Comparison of ENCODE assay signal across 31 mouse cellular contexts in the genomic region with DNA sequence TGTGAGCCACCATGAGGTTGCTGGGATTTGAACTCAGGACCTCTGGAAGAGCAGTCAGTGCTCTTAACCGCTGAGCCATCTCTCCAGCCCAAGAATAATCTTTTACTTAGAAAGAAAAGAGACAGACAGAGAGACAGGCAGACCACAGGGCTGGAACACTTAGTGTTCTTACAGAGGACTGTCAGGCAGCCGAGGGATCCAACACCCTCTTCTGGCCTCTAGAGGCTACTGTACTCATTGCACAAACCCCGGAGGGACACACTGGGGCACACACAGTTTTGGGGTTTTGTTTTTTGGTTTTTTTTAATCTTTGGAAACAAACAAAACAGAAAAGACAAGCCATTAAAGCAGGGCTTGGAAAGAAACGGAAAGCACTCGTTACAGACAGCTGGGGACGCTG. TPM values are rescaled to one million over a fixed set of nuclear protein-coding genes. Genes with fewer than 3 reads are reported as not detected.
A peak's percentile ranks its signal among the peaks of the same experiment; 100 is the strongest.
DNase-seq lines count a peak whose midpoint lies in the region; ATAC-seq and TF ChIP-seq lines count a peak whose summit lies in the region.
"Had no signal": no experiment of that assay in that cellular context is flagged by ENCODE, and none has a peak within 500 bp of the region (broad histone marks: within the 10 kb centered on the region; RNA-seq: fewer than 3 reads in every experiment).

No protein-coding gene starts in this region.

- no peak for TF ChIP-seq EP300 in heart, adult 2 months (IDR thresholded peaks at IDR 0.05; ENCODE audit: insufficient read depth, low read depth, low read length)

- no peaks in the 10 kb centered on the region for H3K27me3 ChIP-seq in heart, adult 2 months (ENCODE audit: control insufficient read depth, insufficient read depth, low read length)
- no peaks in the 10 kb centered on the region for H3K27me3 ChIP-seq in heart, embryonic 10.5 days (ENCODE audit: insufficient read depth, poor library complexity, severe bottlenecking)
- H3K27me3 ChIP-seq in midbrain, postnatal 0 days (ENCODE audit: insufficient read depth, low read length), result no peaks in the 10 kb centered on the region
- H3K27me3 ChIP-seq in midbrain, embryonic 11.5 days (ENCODE audit: control insufficient read depth, insufficient read depth, low read length), result no peaks in the 10 kb centered on the region
- H3K27me3 ChIP-seq: embryonic facial prominence, embryonic 13.5 days; heart, embryonic 13.5 days; kidney, embryonic 15.5 days; limb, embryonic 13.5 days; liver, embryonic 12.5 days; midbrain, embryonic 15.5 days had no signal

- H3K4me3 ChIP-seq in heart, adult 2 months, result no peak overlapping the region
- H3K4me3 ChIP-seq in heart, embryonic 10.5 days, result no peak overlapping the region
- no peak overlapping the region for H3K4me3 ChIP-seq in midbrain, postnatal 0 days (ENCODE audit: low read depth, low read length)
- no peak overlapping the region for H3K4me3 ChIP-seq in midbrain, embryonic 11.5 days (ENCODE audit: low read depth, low read length)
- H3K4me3 ChIP-seq: embryonic facial prominence, embryonic 13.5 days; forebrain, embryonic 10.5 days; heart, embryonic 13.5 days; kidney, embryonic 15.5 days; limb, embryonic 13.5 days; liver, embryonic 12.5 days; midbrain, embryonic 15.5 days had no signal

- peak; percentile 47 for TF ChIP-seq CTCF in heart, adult 2 months (IDR thresholded peaks at IDR 0.05)
- 0 out of 2 replicates have a peak, but pooled peaks have one; percentile 5 for TF ChIP-seq CTCF in midbrain, postnatal 0 days (IDR thresholded peaks at IDR 0.05)

- H3K79me2 ChIP-seq in heart, adult 2 months (replicated peaks; ENCODE audit: control insufficient read depth, insufficient read depth, low read length), result peaks cover 3% of the 10 kb centered on the region; the same call in 1 of the 2 replicates

- no peaks in the 10 kb centered on the region for H3K9me3 ChIP-seq in heart, embryonic 10.5 days
- H3K9me3 ChIP-seq in midbrain, postnatal 0 days (ENCODE audit: low read length), result no peaks in the 10 kb centered on the region
- H3K9me3 ChIP-seq in midbrain, embryonic 11.5 days (ENCODE audit: control insufficient read depth, low read length), result no peaks in the 10 kb centered on the region
- H3K9me3 ChIP-seq: embryonic facial prominence, embryonic 13.5 days; forebrain, embryonic 10.5 days; heart, embryonic 13.5 days; kidney, embryonic 15.5 days; limb, embryonic 13.5 days; liver, embryonic 12.5 days; midbrain, embryonic 15.5 days had no signal

- ATAC-seq in midbrain, postnatal 0 days (ENCODE audit: low FRiP score), result no peak
- no peak for ATAC-seq in midbrain, embryonic 11.5 days (ENCODE audit: low FRiP score)
- ATAC-seq: CD4-positive, CD25-positive, alpha-beta regulatory T cell, adult 4 months; forebrain, embryonic 16.5 days; liver, embryonic 12.5 days; midbrain, embryonic 15.5 days had no signal

- WGBS in heart, adult 2 months, result 84% methylated on average over 6 of the region's 6 CpGs
- WGBS in heart, embryonic 10.5 days, result 91% methylated on average over 6 of the region's 6 CpGs
- WGBS in midbrain, postnatal 0 days, result 88% methylated on average over 6 of the region's 6 CpGs
- WGBS in midbrain, embryonic 11.5 days, result 86% methylated on average over 6 of the region's 6 CpGs

- TF ChIP-seq POLR2A in heart, adult 2 months (IDR thresholded peaks at IDR 0.05; ENCODE audit: insufficient read depth, low read depth, low read length), result no peak

- no peak overlapping the region for H3K27ac ChIP-seq in heart, adult 2 months
- no peak overlapping the region for H3K27ac ChIP-seq in heart, embryonic 10.5 days
- no peak overlapping the region for H3K27ac ChIP-seq in midbrain, postnatal 0 days (ENCODE audit: low read depth, low read length)
- H3K27ac ChIP-seq in midbrain, embryonic 11.5 days (ENCODE audit: low read depth, low read length), result no peak overlapping the region
- H3K27ac ChIP-seq: embryonic facial prominence, embryonic 13.5 days; forebrain, embryonic 10.5 days; heart, embryonic 13.5 days; kidney, embryonic 15.5 days; limb, embryonic 13.5 days; liver, embryonic 12.5 days; midbrain, embryonic 15.5 days had no signal

- H3K4me2 ChIP-seq in midbrain, postnatal 0 days (ENCODE audit: low read depth, low read length, poor library complexity, severe bottlenecking), result no peak overlapping the region
- no peak overlapping the region for H3K4me2 ChIP-seq in midbrain, embryonic 11.5 days
- H3K4me2 ChIP-seq: embryonic facial prominence, embryonic 13.5 days; heart, embryonic 13.5 days; kidney, embryonic 15.5 days; limb, embryonic 13.5 days; liver, embryonic 12.5 days; midbrain, embryonic 15.5 days had no signal

- intact Hi-C loops in heart, adult 2 months (cut with DNase I), result loop anchor here (10.0 kb wide), 1 partner anchor 215 kb away; the partner anchor contains the start of genes Cox6a1, Gatc and Triap1

- H3K36me3 ChIP-seq in heart, adult 2 months (ENCODE audit: control insufficient read depth, insufficient read depth, low read length), result no peaks in the 10 kb centered on the region
- peaks cover 52% of the 10 kb centered on the region for H3K36me3 ChIP-seq in heart, embryonic 10.5 days
- H3K36me3 ChIP-seq in midbrain, postnatal 0 days (ENCODE audit: insufficient read depth, low read length), result peaks cover 39% of the 10 kb centered on the region
- H3K36me3 ChIP-seq in midbrain, embryonic 11.5 days (ENCODE audit: control insufficient read depth, insufficient read depth, low read length), result peaks cover 16% of the 10 kb centered on the region

- DNase-seq in heart, adult 2 months, result no peak
- DNase-seq in heart, embryonic 10.5 days (ENCODE audit: low spot score), result no peak
- DNase-seq in kidney, postnatal 10 days, result peak; percentile 5
- no peak for DNase-seq in kidney, postnatal 36 days
- DNase-seq in midbrain, postnatal 0 days (ENCODE audit: low spot score), result no peak
- DNase-seq in midbrain, embryonic 11.5 days (ENCODE audit: low spot score, missing footprints), result no peak
- DNase-seq in spleen, adult 12 weeks (ENCODE audit: low spot score), result no peak
- DNase-seq: adrenal gland, postnatal 10 days; cerebellum, adult 9-10 months; gastrocnemius, postnatal 10 days; heart, postnatal 14 days; kidney, adult 18-20 months; layer of hippocampus, adult 9-11 months; lung, adult 18-20 months; lung, postnatal 10 days; right cerebral cortex, postnatal 25 days; spleen, adult 18-20 months; thymus, adult 18-20 months; thymus, postnatal 25 days had no signal

- H3K9ac ChIP-seq in heart, adult 2 months (ENCODE audit: low read depth, low read length), result no peak overlapping the region
- no peak overlapping the region for H3K9ac ChIP-seq in midbrain, postnatal 0 days (replicated peaks; ENCODE audit: low read length, poor library complexity, severe bottlenecking)
- H3K9ac ChIP-seq in midbrain, embryonic 11.5 days (ENCODE audit: low read length), result no peak overlapping the region
- H3K9ac ChIP-seq: embryonic facial prominence, embryonic 13.5 days; heart, embryonic 13.5 days; kidney, embryonic 15.5 days; limb, embryonic 13.5 days; liver, embryonic 12.5 days; midbrain, embryonic 15.5 days had no signal

- peaks cover 3% of the 10 kb centered on the region for H3K4me1 ChIP-seq in heart, adult 2 months (ENCODE audit: control insufficient read depth, insufficient read depth, low read length)
- H3K4me1 ChIP-seq in heart, embryonic 10.5 days, result peaks cover 33% of the 10 kb centered on the region
- H3K4me1 ChIP-seq in midbrain, postnatal 0 days (ENCODE audit: insufficient read depth, low read length), result peaks cover 10% of the 10 kb centered on the region; the same call in 1 of the 2 replicates
- H3K4me1 ChIP-seq in midbrain, embryonic 11.5 days (ENCODE audit: control insufficient read depth, insufficient read depth, low read length), result peaks cover 11% of the 10 kb centered on the region

RNA-seq across cellular contexts. Expression of gene Unc119b, which starts 5.4 kb away (rescaled TPM):
- 10 to 100 TPM; 15.8 to 22.0 TPM for total RNA-seq in heart, adult 2 months (2021)
- 18.4 and 27.8 TPM in 2 replicates for polyA plus RNA-seq in heart, adult 2 months (2012; rRNA removed)
- polyA plus RNA-seq in heart, embryonic 10.5 days (2016; fragmentation: Nextera tagmentation; extraction: Ambion mirVana), result 25.7 and 35.8 TPM in 2 replicates
- 28.4 and 30.0 TPM in 2 replicates for total RNA-seq in midbrain, postnatal 0 days (2014; rRNA removed)
- polyA plus RNA-seq in midbrain, postnatal 0 days (2015; fragmentation: Nextera tagmentation; extraction: Ambion mirVana), result 16.9 and 18.4 TPM in 2 replicates
- polyA plus RNA-seq in midbrain, embryonic 11.5 days (2014; fragmentation: Nextera tagmentation; extraction: Ambion mirVana), result 55.1 and 64.6 TPM in 2 replicates

RNA-seq across cellular contexts. Expression of gene Acads, which starts 10.2 kb away (rescaled TPM):
- 100 to 1,000 TPM; 199 to 228 TPM for total RNA-seq in heart, adult 2 months (2021)
- polyA plus RNA-seq in heart, adult 2 months (2012; rRNA removed), result 256 and 333 TPM in 2 replicates
- polyA plus RNA-seq in heart, embryonic 10.5 days (2016; fragmentation: Nextera tagmentation; extraction: Ambion mirVana), result 107 and 138 TPM in 2 replicates
- 16.5 and 17.4 TPM in 2 replicates for total RNA-seq in midbrain, postnatal 0 days (2014; rRNA removed)
- polyA plus RNA-seq in midbrain, postnatal 0 days (2015; fragmentation: Nextera tagmentation; extraction: Ambion mirVana), result 13.4 and 14.1 TPM in 2 replicates
- polyA plus RNA-seq in midbrain, embryonic 11.5 days (2014; fragmentation: Nextera tagmentation; extraction: Ambion mirVana), result 21.6 and 23.5 TPM in 2 replicates

RNA-seq across cellular contexts. Expression of gene Mlec, which starts 28.7 kb away (rescaled TPM):
- 10 to 100 TPM; 74.6 to 80.6 TPM for total RNA-seq in heart, adult 2 months (2021)
- polyA plus RNA-seq in heart, adult 2 months (2012; rRNA removed), result 40.4 and 75.4 TPM in 2 replicates
- polyA plus RNA-seq in heart, embryonic 10.5 days (2016; fragmentation: Nextera tagmentation; extraction: Ambion mirVana), result 110 and 113 TPM in 2 replicates
- 61.7 and 64.6 TPM in 2 replicates for total RNA-seq in midbrain, postnatal 0 days (2014; rRNA removed)
- polyA plus RNA-seq in midbrain, postnatal 0 days (2015; fragmentation: Nextera tagmentation; extraction: Ambion mirVana), result 11.4 and 16.2 TPM in 2 replicates
- polyA plus RNA-seq in midbrain, embryonic 11.5 days (2014; fragmentation: Nextera tagmentation; extraction: Ambion mirVana), result 30.0 and 37.3 TPM in 2 replicates

RNA-seq across cellular contexts. Expression of gene Gm10401, which starts 31.2 kb away (rescaled TPM):
- total RNA-seq in heart, adult 2 months (2021), result not detected
- not detected in 2 replicates for polyA plus RNA-seq in heart, adult 2 months (2012; rRNA removed)
- polyA plus RNA-seq in heart, embryonic 10.5 days (2016; fragmentation: Nextera tagmentation; extraction: Ambion mirVana), result 13.7 and 15.7 TPM in 2 replicates
- total RNA-seq in midbrain, postnatal 0 days (2014; rRNA removed), result not detected in 2 replicates
- 42.9 and 44.1 TPM in 2 replicates for polyA plus RNA-seq in midbrain, postnatal 0 days (2015; fragmentation: Nextera tagmentation; extraction: Ambion mirVana)
- 23.2 and 26.6 TPM in 2 replicates for polyA plus RNA-seq in midbrain, embryonic 11.5 days (2014; fragmentation: Nextera tagmentation; extraction: Ambion mirVana)
- total RNA-seq: adrenal gland, postnatal 10 days; gastrocnemius, postnatal 10 days; heart, postnatal 14 days; left cerebral cortex, adult 18-20 months; left cerebral cortex, postnatal 25 days; neutrophil, adult 5-6 weeks had no signal
